Mouse (Mus musculus): ENCODE data around the gene Usp48. TPM values are rescaled to one million over a fixed set of nuclear protein-coding genes. Genes with fewer than 3 reads are reported as not detected.

Usp48 gene
- total and polyA plus RNA-seq, 3 experiments, result 28.5 to 77.8 (median 36.6) TPM

DNA sequence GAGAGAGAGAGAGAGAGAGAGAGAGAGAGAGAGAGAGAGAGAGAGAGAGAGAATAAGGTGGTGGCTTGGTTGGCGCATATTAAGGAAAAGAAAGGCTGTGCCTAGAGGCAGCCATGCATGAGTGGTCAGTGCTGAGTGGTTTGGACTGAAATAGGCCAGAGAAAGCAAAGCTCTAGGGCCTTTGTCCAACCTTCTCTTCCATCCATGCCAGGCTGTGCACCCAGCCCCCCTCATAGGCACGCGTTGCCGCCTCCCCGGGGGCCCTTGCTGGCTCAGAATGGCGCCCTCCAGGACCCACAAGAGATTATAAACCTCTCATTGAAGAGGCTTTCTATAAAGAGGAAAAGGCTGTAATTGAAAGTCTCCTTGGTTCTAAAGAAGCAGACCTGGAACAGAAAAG lies 68.0 kb downstream of the Usp48 start:
- Histone ChIP-seq H3K79me2 (replicated peaks; ENCODE audit: control insufficient read depth, extremely low read depth, insufficient read depth, poor library complexity, severe bottlenecking) (no peaks in the 10 kb centered on the region), H3K4me2 (ENCODE audit: insufficient read depth, low read depth, poor library complexity, severe bottlenecking) (no peak overlapping the region), H3K36me3 (replicated peaks in 1 of 2; ENCODE audit: control insufficient read depth in 1 of 2, insufficient read depth in 1 of 2, low read length in 1 of 2) (peaks cover 7 to 23% of the 10 kb centered on the region in 2 experiments), H3K9me3 (replicated peaks; ENCODE audit: low read length) (no peaks in the 10 kb centered on the region), H3K9ac (ENCODE audit: insufficient read depth, low read depth) (no peak overlapping the region), H3K27ac (ENCODE audit: insufficient read depth, low read depth) (no peak overlapping the region), H3K27me3 (replicated peaks) (peaks cover 39% of the 10 kb centered on the region), H3K4me1 (ENCODE audit: control insufficient read depth in 1 of 2, insufficient read depth in 2 of 2) (peaks cover 0 to 7% of the 10 kb centered on the region in 2 experiments; a peak in 2 of 4 replicates), H3K4me3 (replicated peaks in 1 of 3; ENCODE audit: low read depth in 2 of 3, low read length in 2 of 3, poor library complexity in 1 of 3) (no peak overlapping the region)
- in situ Hi-C loops (cut with MboI; ENCODE audit: low pct_ligation_motif_present, low pct_unique_long_range_greater_than_20kb, low sequenced_read_pairs), result no loop called here
- dilution Hi-C loops (cut with MboI; ENCODE audit: extremely low pct_ligation_motif_present, extremely low pct_unique_long_range_greater_than_20kb, low sequenced_read_pairs), result no loop called here
- DNase-seq (ENCODE audit: extremely low read depth), result no peak
- TF ChIP-seq TCF12 (IDR thresholded peaks at IDR 0.05; ENCODE audit: low read depth, low read length) (no peak), HCFC1 (IDR thresholded peaks at IDR 0.05; ENCODE audit: low read depth, low read length) (no peak), JUN (IDR thresholded peaks at IDR 0.05; ENCODE audit: insufficient read depth, low read depth, low read length) (no peak), CHD2 (IDR thresholded peaks at IDR 0.05; ENCODE audit: low read length) (no peak), UBTF (IDR thresholded peaks at IDR 0.05; ENCODE audit: low read depth, low read length) (no peak), SMC3 (IDR thresholded peaks at IDR 0.05; ENCODE audit: low read depth, low read length) (no peak), MXI1 (IDR thresholded peaks at IDR 0.05; ENCODE audit: low read depth, low read length) (no peak), MAZ (IDR thresholded peaks at IDR 0.05; ENCODE audit: low read depth, low read length) (no peak), USF1 (IDR thresholded peaks at IDR 0.05; ENCODE audit: low read depth, low read length) (no peak), POLR2AphosphoS2 (IDR thresholded peaks at IDR 0.05; ENCODE audit: low read depth, low read length) (no peak), ELF1 (IDR thresholded peaks at IDR 0.05; ENCODE audit: low read depth, low read length) (no peak), ETS1 (conservative IDR thresholded peaks at IDR 0.05; ENCODE audit: low read depth, low read length) (no peak), RAD21 (IDR thresholded peaks at IDR 0.05; ENCODE audit: low read depth, low read length) (no peak), ZNF384 (IDR thresholded peaks at IDR 0.05; ENCODE audit: low read depth, low read length) (no peak), NRF1 (IDR thresholded peaks at IDR 0.05; ENCODE audit: low read depth, low read length) (no peak)

DNA sequence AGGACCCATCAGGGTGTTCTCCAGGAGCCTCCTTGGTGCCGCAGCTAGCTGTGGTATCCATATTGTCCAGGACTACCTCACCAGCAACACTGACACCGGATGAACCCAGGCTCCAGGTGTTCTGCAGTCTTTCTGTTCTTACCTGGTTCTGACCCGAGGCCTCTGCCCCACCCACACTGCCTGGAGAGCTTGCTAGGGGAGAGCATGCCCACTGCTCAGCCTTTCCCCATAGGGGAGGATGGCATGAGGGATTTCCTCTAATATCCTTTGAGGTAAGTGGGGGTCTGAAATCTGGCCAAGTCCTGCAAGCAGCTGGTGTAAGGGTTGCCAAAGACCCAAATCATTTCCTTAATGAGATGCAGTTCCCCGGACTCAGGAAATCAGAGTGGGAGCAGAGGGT lies 69.9 kb downstream of the Usp48 start:
- H3K27me3 ChIP-seq (replicated peaks), result peaks cover 59% of the 10 kb centered on the region
- in situ Hi-C loops (cut with MboI; ENCODE audit: low pct_ligation_motif_present, low pct_unique_long_range_greater_than_20kb, low sequenced_read_pairs), result no loop called here
- dilution Hi-C loops (cut with MboI; ENCODE audit: extremely low pct_ligation_motif_present, extremely low pct_unique_long_range_greater_than_20kb, low sequenced_read_pairs), result no loop called here
- H3K4me2 ChIP-seq (ENCODE audit: insufficient read depth, low read depth, poor library complexity, severe bottlenecking), result no peak overlapping the region
- H3K27ac ChIP-seq (ENCODE audit: insufficient read depth, low read depth), result no peak overlapping the region
- no peaks in the 10 kb centered on the region for H3K9me3 ChIP-seq (replicated peaks; ENCODE audit: low read length)
- no peak overlapping the region for H3K9ac ChIP-seq (ENCODE audit: insufficient read depth, low read depth)
- H3K4me3 ChIP-seq (replicated peaks in 1 of 3; ENCODE audit: low read depth in 2 of 3, low read length in 2 of 3, poor library complexity in 1 of 3), result no peak overlapping the region
- TF ChIP-seq E2F4 (IDR thresholded peaks at IDR 0.05; ENCODE audit: insufficient replicate concordance, low read depth, low read length) (no peak), POLR2AphosphoS2 (IDR thresholded peaks at IDR 0.05; ENCODE audit: low read depth, low read length) (no peak), NRF1 (IDR thresholded peaks at IDR 0.05; ENCODE audit: low read depth, low read length) (no peak), PAX5 (IDR thresholded peaks at IDR 0.05; ENCODE audit: low read length) (no peak), ZKSCAN1 (IDR thresholded peaks at IDR 0.05; ENCODE audit: borderline replicate concordance, low read depth, low read length) (no peak), ZNF384 (IDR thresholded peaks at IDR 0.05; ENCODE audit: low read depth, low read length) (no peak), BHLHE40 (IDR thresholded peaks at IDR 0.05; ENCODE audit: low read depth, low read length) (no peak), SIN3A (IDR thresholded peaks at IDR 0.05; ENCODE audit: low read length) (no peak), USF2 (conservative IDR thresholded peaks at IDR 0.05; ENCODE audit: low read depth, low read length) (no peak), NELFE (IDR thresholded peaks at IDR 0.05; ENCODE audit: low read depth, low read length) (no peak), ETS1 (conservative IDR thresholded peaks at IDR 0.05; ENCODE audit: low read depth, low read length) (no peak), MYC (IDR thresholded peaks at IDR 0.05; ENCODE audit: low read depth, low read length) (no peak), CHD1 (IDR thresholded peaks at IDR 0.05; ENCODE audit: low read depth, low read length) (no peak), ZMIZ1 (IDR thresholded peaks at IDR 0.05; ENCODE audit: low read depth, low read length) (no peak), ELF1 (IDR thresholded peaks at IDR 0.05; ENCODE audit: low read depth, low read length) (no peak), RAD21 (IDR thresholded peaks at IDR 0.05; ENCODE audit: low read depth, low read length) (no peak), JUN (IDR thresholded peaks at IDR 0.05; ENCODE audit: insufficient read depth, low read depth, low read length) (no peak)
- H3K36me3 ChIP-seq (replicated peaks in 1 of 2; ENCODE audit: control insufficient read depth in 1 of 2, insufficient read depth in 1 of 2, low read length in 1 of 2), result peaks cover 0 to 5% of the 10 kb centered on the region in 2 experiments
- H3K79me2 ChIP-seq (replicated peaks; ENCODE audit: control insufficient read depth, extremely low read depth, insufficient read depth, poor library complexity, severe bottlenecking), result no peaks in the 10 kb centered on the region
- H3K4me1 ChIP-seq (ENCODE audit: control insufficient read depth in 1 of 2, insufficient read depth in 2 of 2), result peaks cover 0 to 7% of the 10 kb centered on the region in 2 experiments; a peak in 2 of 4 replicates
- DNase-seq (ENCODE audit: extremely low read depth), result no peak
